Mouse (Mus musculus): ENCODE data around the gene Ptma.

Gene Ptma

DNA sequence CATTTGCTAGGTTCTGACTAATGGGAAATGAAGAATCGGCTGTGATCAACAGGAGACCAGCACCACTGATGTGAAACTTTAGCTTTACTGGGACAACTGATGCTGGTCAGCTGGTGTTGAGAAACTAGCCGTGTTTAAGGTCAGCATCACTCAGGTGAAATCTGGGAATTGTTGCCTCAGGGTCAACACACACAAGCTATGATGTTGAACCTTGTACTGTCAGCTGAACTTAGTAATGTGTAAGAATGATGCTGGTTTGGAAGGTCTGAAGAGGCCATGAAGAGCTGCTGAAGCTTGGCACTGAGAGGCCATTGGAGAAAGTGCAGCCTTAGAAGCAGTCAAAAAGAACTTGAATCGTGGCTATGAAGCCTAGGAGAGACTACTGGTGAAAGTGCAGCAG, 29.1 kb downstream of the Ptma start:
- no peak for DNase-seq

DNA sequence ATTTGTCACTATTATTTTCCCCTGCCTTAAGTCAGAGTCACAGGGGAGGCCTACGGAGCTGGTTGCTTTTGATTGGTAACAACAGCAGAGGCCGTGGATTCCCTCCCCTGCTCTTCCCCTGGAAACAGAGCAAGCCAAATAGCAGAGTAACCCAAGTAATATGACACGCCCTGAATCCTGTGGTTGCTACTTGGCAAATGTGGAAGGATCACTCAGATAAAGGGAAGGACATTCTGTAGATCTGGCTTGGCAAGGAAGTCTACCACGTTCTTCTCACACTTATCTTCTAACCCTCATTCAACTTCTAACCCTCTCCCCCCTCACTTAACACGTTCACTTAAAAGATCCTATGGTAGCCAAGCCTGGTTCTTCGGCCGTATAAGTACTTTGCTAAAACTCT, 31.3 kb downstream of the Ptma start:
- no peak for DNase-seq

GRCm38 (mm10) chr1:86559232-86559631, 32.7 kb downstream of the Ptma start:
- no peak for DNase-seq

DNA sequence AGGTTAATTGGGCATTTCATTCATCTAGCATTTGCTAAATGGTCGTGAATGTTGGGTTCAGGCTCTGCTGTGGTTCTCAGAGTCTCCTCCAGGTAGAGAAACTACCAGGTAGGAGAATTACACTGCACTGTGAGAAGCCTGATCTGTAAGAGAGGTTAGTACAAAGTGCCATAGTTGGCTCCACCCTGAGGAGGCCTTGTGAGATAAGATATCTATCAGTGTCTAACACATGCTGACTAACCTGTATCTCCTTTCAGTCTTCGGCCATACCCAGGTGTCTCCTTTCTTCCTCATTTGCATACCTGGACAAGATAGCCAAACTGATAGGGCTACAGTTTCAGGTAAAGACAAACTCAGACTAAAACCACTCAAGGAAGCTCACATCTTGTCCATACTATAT, 36.1 kb downstream of the Ptma start:
- no peak for DNase-seq

- no peak for DNase-seq
Measured at GRCm38 (mm10) chr1:86568409-86568808, 41.9 kb downstream of the Ptma start.

DNA sequence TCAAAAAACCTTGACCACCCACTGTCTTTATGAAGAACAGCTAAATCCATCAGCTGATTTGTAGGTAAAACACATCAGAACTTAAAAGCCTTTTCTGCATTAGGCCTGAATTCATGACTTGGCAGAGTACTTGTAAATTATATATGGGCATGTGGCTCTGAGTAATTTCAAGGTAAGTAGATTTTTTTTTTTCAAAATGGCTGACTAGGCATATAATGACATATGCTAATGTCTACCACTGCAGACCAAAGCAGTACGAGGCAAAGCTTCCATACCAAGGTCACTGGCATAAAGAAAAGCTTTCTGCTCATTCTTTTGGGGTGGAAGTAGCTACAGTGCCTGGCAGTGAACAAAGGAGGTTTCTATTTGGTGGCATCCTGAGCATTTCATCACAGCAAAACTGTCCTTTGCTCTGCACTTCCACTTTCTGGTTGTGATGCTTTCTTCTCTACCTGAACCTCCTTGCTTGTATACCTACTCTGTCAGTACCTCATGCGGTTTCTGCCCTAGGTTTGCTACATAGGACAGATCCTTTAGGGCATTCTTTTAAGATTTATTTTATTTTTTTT, 42.9 kb downstream of the Ptma start:
- DNase-seq: no peak

- no peak for DNase-seq
Measured at GRCm38 (mm10) chr1:86571381-86571780, 44.9 kb downstream of the Ptma start.

- peak; percentile 30 for DNase-seq
Measured at GRCm38 (mm10) chr1:86571941-86572340, 45.4 kb downstream of the Ptma start.

Measured in right cerebral cortex, adult 18-20 months (tissue).